Mouse (Mus musculus) forebrain, embryonic 12.5 days (tissue): ENCODE data around the gene Slc13a1. TPM values are rescaled to one million over a fixed set of nuclear protein-coding genes. Genes with fewer than 3 reads are reported as not detected.

Experiments
- ATAC-seq: fragments of 200-750 bp; cut with Nextera tagmentation; 2 replicates; pipeline ENCODE4 v1.8.0; 2017; ENCODE audit warnings: moderate TSS enrichment; ENCODE audit not compliant: low FRiP score
- H3K27ac ChIP-seq: fragments of 300-500 bp; sonication (generic); 2 replicates; pipeline ENCODE4 v1.5.1; 2016; ENCODE audit warnings: mild to moderate bottlenecking
- H3K27me3 ChIP-seq: fragments of 300-500 bp; sonication (generic); 2 replicates; pipeline ENCODE4 v1.6.1; 2016; ENCODE audit warnings: mild to moderate bottlenecking
- H3K36me3 ChIP-seq: fragments of 300-500 bp; sonication (generic); replicated peaks from 2 replicates; pipeline ENCODE4 v1.6.1; 2016; ENCODE audit warnings: mild to moderate bottlenecking
- H3K4me1 ChIP-seq: fragments of 300-500 bp; sonication (generic); 2 replicates; pipeline ENCODE4 v1.6.1; 2016
- H3K4me2 ChIP-seq: fragments of 300-500 bp; sonication (generic); 2 replicates; pipeline ENCODE4 v1.6.1; 2016; ENCODE audit warnings: mild to moderate bottlenecking, moderate library complexity
- H3K4me3 ChIP-seq: fragments of 300-500 bp; sonication (generic); replicated peaks from 2 replicates; pipeline ENCODE4 v1.5.1; 2016; ENCODE audit warnings: mild to moderate bottlenecking
- H3K9ac ChIP-seq: fragments of 300-500 bp; sonication (generic); 2 replicates; pipeline ENCODE4 v1.6.1; 2016; ENCODE audit warnings: mild to moderate bottlenecking
- H3K9me3 ChIP-seq: fragments of 300-500 bp; sonication (generic); 2 replicates; pipeline ENCODE4 v1.6.1; 2016
- WGBS: fragments of 180-500 bp; shearing (Covaris S2); methylation state at CpG from one replicate; pipeline ENCODE4 v1.1.7; 2016; 5-methylcytosine and 5-hydroxymethylcytosine counted together
- polyA plus RNA-seq: library from polyadenylated mRNA; unstranded; fragments of >200 nt; fragmentation: Nextera tagmentation; extraction: Ambion mirVana; gene quantifications from 2 replicates; pipeline ENCODE4 v1.2.1, GENCODE M21; 2016

The Slc13a1 gene
- polyA plus RNA-seq, 1 experiment from 2014 or later, result 0.11 TPM

DNA sequence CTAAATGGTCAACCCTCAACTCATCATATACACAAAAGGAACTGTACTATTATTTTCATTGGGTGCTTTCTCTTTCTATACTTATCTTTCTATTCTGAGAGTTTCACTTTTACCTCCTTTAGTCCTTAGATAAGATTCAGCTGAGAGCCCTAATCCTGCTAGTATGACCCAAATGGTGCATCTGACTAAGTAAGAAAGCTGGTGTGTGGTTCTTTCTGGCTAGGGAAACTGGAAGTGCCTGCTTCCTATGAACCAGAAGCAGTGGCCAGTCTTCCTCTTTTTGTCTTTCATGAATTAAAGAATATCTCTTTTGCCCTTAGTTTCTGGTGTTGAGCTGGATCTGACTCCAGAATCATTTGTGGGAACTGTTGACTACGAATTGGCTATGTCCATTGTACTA, 8.1 kb downstream of the Slc13a1 start:
- WGBS, result 87% methylated on average over 1 of the region's 1 CpGs
- H3K27me3 ChIP-seq, result no peaks in the 10 kb centered on the region
- no peak overlapping the region for H3K4me3 ChIP-seq
- H3K9me3 ChIP-seq, result no peaks in the 10 kb centered on the region
- ATAC-seq, result no peak
- no peaks in the 10 kb centered on the region for H3K36me3 ChIP-seq
- H3K9ac ChIP-seq, result no peak overlapping the region
- H3K4me1 ChIP-seq, result no peaks in the 10 kb centered on the region
- no peak overlapping the region for H3K4me2 ChIP-seq
- H3K27ac ChIP-seq, result no peak overlapping the region

DNA sequence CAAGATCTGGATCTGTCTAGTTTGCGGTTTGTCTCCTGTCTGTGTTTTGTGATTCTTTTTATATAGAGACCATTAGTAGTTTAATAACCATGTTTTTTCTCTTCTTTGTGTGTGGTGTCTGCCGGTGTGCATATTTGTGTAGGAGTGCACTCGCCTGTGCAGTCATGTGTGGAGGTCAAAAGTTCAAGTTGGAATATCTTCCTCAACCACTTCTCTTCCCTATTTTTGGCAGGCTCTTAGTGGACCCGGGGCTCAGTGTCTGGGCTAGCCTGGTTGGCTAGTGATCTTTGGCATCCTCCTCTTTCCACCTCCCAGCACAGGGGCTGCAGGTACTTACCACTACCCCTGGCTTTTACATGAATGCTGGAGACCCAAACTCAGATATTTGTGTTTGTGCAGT, 13.0 kb downstream of the Slc13a1 start:
- H3K4me2 ChIP-seq, result no peak overlapping the region
- H3K27ac ChIP-seq, result no peak overlapping the region
- no peaks in the 10 kb centered on the region for H3K36me3 ChIP-seq
- H3K9ac ChIP-seq, result no peak overlapping the region
- H3K4me1 ChIP-seq, result no peaks in the 10 kb centered on the region
- H3K9me3 ChIP-seq, result no peaks in the 10 kb centered on the region
- ATAC-seq, result no peak
- H3K27me3 ChIP-seq, result no peaks in the 10 kb centered on the region
- H3K4me3 ChIP-seq, result no peak overlapping the region
- 79% methylated on average over 4 of the region's 4 CpGs for WGBS

DNA sequence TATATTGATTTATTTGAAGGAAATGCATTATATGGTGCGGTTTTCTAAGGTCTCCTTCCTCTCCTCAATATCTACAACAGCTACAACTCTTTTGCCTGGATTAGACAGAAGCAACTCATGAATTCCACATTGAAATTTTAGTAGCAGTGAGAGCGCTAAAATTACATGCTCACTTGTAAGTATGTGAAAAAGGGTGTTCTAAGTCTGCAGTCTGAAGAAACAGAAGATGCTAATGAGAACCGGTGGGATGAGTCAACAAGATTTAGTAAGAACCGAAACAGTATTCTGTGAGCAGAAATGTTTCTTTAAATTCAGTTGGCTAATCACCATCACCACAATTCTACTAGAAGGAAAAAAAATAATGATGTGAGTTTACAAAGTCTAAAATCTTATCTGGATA, 34.9 kb downstream of the Slc13a1 start:
- H3K9ac ChIP-seq, result no peak overlapping the region
- no peak overlapping the region for H3K27ac ChIP-seq
- no peak for ATAC-seq
- no peaks in the 10 kb centered on the region for H3K4me1 ChIP-seq
- no peak overlapping the region for H3K4me2 ChIP-seq
- no peak overlapping the region for H3K4me3 ChIP-seq
- no peaks in the 10 kb centered on the region for H3K36me3 ChIP-seq
- no peaks in the 10 kb centered on the region for H3K27me3 ChIP-seq
- no peaks in the 10 kb centered on the region for H3K9me3 ChIP-seq
- WGBS, result 92% methylated on average over 4 of the region's 4 CpGs

DNA sequence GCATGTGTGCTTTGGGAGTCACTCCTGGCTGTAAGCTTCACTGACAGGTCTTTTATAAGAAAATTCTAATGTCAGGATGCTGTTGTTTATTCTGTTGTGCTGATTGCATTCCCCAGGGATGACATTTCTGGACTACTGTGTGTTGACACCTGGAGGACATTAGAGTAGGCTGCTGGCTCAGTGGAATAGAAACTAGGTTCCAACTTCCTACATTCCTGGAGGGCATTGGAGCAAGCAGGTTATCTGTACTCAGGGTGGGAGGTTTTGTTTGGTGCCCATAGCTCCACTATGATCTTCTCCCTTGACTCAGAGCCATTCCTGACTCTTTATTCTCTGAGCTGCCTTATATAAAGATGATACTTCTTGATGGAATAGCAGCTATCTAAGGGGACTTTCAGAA, 45.3 kb downstream of the Slc13a1 start:
- ATAC-seq, result no peak
- no peak overlapping the region for H3K4me2 ChIP-seq
- H3K4me3 ChIP-seq, result no peak overlapping the region
- no peaks in the 10 kb centered on the region for H3K36me3 ChIP-seq
- H3K9ac ChIP-seq, result no peak overlapping the region
- H3K4me1 ChIP-seq, result no peaks in the 10 kb centered on the region
- no peaks in the 10 kb centered on the region for H3K9me3 ChIP-seq
- H3K27ac ChIP-seq, result no peak overlapping the region
- H3K27me3 ChIP-seq, result no peaks in the 10 kb centered on the region

DNA sequence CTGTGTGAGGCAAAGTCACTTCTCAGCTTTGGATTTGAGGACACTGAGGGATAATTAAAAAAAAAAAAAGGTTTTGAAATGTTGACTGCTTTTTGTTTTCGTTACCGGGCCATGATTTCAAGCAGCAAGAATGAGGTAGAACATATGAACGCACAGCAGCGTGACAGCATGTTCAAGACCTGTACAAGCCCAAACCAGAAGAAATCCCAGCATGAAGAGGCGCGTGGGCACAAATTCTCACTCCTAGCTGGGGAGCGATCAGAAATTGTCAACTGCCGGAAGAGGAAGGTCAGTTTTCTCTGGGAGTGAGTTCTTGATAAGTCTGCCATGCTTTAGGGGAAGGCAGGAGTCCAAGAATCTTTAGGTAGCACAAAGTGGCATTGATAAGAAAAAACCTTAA, 56.3 kb downstream of the Slc13a1 start:
- Histone ChIP-seq H3K36me3 (no peaks in the 10 kb centered on the region), H3K4me2 (no peak overlapping the region), H3K4me1 (no peaks in the 10 kb centered on the region), H3K4me3 (no peak overlapping the region), H3K27ac (no peak overlapping the region), H3K9me3 (no peaks in the 10 kb centered on the region), H3K27me3 (no peaks in the 10 kb centered on the region), H3K9ac (no peak overlapping the region)
- ATAC-seq, result no peak
- WGBS, result 89% methylated on average over 8 of the region's 8 CpGs

DNA sequence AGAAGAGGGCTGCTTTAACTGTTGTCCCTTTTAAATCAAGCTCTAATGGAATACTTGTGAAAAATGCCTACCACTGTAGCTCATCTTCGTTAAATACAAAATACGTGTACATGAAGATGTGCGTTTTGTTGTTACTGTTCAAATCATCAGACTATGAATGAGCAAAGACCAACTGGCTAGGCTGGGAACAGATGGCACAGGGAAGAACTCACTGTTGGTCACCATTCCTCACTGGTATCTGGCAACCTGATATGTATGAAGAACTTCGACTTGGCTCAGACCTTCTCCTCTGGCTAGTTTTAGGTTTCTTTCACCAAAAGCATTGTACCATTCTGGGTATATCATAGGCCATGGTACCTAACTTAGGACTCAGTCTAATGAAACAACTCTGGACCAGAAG, 59.4 kb downstream of the Slc13a1 start:
- Histone ChIP-seq H3K27ac (no peak overlapping the region), H3K9me3 (no peaks in the 10 kb centered on the region), H3K4me2 (no peak overlapping the region), H3K4me3 (no peak overlapping the region), H3K27me3 (no peaks in the 10 kb centered on the region), H3K4me1 (peaks cover 6% of the 10 kb centered on the region), H3K36me3 (no peaks in the 10 kb centered on the region), H3K9ac (no peak overlapping the region)
- no peak for ATAC-seq
- 92% methylated on average over 4 of the region's 4 CpGs for WGBS

DNA sequence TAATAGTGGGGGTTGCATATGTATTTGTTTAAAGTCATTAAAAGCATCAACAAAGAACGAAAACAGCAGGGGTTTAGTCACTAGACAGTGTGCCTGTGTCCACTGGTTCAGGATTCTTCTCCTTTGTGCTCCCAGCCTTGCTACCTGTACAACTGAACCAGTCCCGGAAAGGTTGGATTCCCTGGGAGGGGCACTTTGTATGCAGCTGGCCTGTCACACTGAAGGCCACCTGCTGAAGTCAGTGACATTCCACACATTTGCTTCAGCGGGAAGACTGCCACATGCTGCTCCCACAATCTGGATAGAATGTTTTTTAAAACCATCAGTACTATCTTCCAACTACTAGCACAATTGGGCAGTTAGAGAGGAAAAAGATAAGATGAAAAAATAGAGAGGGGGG, 61.7 kb downstream of the Slc13a1 start:
- Histone ChIP-seq H3K27me3 (no peaks in the 10 kb centered on the region), H3K27ac (no peak overlapping the region), H3K4me3 (no peak overlapping the region), H3K4me2 (no peak overlapping the region), H3K9ac (no peak overlapping the region), H3K4me1 (peaks cover 6% of the 10 kb centered on the region), H3K36me3 (no peaks in the 10 kb centered on the region), H3K9me3 (no peaks in the 10 kb centered on the region)
- WGBS, result 24% methylated on average over 3 of the region's 3 CpGs
- peak; percentile 64; the same call in 1 of the 2 replicates for ATAC-seq

DNA sequence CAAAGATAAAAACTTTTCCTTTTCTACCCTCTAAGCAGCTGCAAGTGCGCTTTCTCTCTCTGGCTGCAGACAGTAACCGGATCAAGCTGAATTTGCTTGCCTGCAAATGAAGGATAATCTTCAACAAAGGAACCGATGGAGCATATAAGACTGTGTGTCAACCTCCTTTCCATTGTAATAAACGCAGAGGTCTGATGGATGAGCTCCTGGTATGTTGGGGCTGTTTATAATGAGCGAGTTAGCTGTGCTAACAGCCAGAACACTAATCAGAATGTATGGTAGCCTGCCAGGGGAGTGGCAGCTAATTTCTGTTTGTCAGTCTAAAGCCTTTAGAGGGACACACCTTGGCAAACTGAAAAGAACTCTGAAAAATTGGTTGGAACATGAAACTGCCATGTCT, 62.2 kb downstream of the Slc13a1 start:
- no peak overlapping the region for H3K4me2 ChIP-seq
- no peaks in the 10 kb centered on the region for H3K9me3 ChIP-seq
- no peak overlapping the region for H3K9ac ChIP-seq
- peak; percentile 84; the same call in 1 of the 2 replicates for ATAC-seq
- no peaks in the 10 kb centered on the region for H3K36me3 ChIP-seq
- WGBS, result 16% methylated on average over 5 of the region's 5 CpGs
- H3K4me1 ChIP-seq, result peaks cover 6% of the 10 kb centered on the region
- no peak overlapping the region for H3K4me3 ChIP-seq
- H3K27ac ChIP-seq, result no peak overlapping the region
- H3K27me3 ChIP-seq, result no peaks in the 10 kb centered on the region

DNA sequence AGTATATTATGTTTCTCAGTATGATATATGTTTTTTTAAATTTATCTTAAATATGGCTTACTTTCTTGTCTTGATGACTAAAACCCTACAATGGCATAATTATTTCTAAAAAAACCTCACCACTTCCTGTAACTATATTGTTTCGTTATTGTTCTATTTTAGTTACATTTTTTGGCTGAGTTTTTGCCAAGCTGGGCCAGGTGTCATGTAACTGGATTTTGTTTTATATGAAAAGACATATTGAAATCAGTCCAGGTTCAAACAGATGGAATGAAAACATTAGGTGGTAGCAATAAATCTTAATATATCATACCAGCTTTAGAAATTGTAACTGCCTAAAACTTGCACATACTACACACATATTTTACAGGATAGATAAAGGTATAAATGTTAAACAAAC, 66.6 kb downstream of the Slc13a1 start:
- Histone ChIP-seq H3K27ac (no peak overlapping the region), H3K36me3 (no peaks in the 10 kb centered on the region), H3K4me1 (peaks cover 6% of the 10 kb centered on the region), H3K9ac (no peak overlapping the region), H3K27me3 (no peaks in the 10 kb centered on the region), H3K4me3 (no peak overlapping the region), H3K9me3 (no peaks in the 10 kb centered on the region), H3K4me2 (no peak overlapping the region)
- WGBS, result 94% methylated on average over 1 of the region's 1 CpGs
- no peak for ATAC-seq

DNA sequence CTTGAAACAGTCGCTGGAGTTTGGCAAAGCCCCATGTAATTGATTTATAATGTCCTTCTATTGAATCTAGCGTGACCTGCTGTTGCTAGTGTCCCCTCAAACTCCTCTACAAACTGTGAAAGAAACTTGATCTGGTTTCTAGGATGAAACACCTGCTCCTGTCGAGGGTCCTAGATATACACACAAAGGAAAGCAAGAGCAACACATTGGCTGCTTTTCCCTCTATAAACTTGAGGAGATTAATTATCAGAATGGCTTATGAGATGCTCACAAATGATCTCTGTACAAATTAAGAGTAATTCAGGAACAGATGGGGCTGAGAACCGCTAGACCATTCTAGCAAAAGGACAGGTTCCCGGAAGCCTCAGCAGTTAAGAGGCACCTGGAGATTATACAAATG, 67.2 kb downstream of the Slc13a1 start:
- Histone ChIP-seq H3K9me3 (no peaks in the 10 kb centered on the region), H3K27ac (no peak overlapping the region), H3K4me3 (no peak overlapping the region), H3K9ac (no peak overlapping the region), H3K36me3 (no peaks in the 10 kb centered on the region), H3K4me1 (peaks cover 2% of the 10 kb centered on the region), H3K27me3 (no peaks in the 10 kb centered on the region), H3K4me2 (no peak overlapping the region)
- WGBS, result 52% methylated on average over 5 of the region's 5 CpGs
- no peak for ATAC-seq

DNA sequence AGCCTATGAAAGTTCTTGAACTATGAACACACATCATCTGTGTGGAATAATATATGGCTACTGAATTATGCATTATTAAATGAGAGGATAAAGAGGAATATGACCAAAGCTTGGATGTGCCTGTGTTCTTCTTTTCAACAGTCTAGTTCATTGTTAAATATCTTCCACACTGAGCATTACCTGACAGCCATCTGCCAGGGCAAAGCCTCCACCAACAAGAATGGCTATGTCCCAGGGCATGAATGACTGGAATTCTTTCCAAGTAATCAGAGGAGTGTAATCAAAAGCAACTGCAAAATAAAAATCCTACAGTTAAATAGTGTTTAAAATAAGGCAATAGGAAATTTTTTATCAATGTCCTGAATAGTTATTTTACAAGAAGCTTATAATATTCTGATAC, 70.5 kb downstream of the Slc13a1 start:
- no peak overlapping the region for H3K9ac ChIP-seq
- H3K4me3 ChIP-seq, result no peak overlapping the region
- H3K27me3 ChIP-seq, result no peaks in the 10 kb centered on the region
- no peaks in the 10 kb centered on the region for H3K4me1 ChIP-seq
- no peak overlapping the region for H3K4me2 ChIP-seq
- H3K27ac ChIP-seq, result no peak overlapping the region
- no peaks in the 10 kb centered on the region for H3K36me3 ChIP-seq
- ATAC-seq, result no peak
- H3K9me3 ChIP-seq, result no peaks in the 10 kb centered on the region

DNA sequence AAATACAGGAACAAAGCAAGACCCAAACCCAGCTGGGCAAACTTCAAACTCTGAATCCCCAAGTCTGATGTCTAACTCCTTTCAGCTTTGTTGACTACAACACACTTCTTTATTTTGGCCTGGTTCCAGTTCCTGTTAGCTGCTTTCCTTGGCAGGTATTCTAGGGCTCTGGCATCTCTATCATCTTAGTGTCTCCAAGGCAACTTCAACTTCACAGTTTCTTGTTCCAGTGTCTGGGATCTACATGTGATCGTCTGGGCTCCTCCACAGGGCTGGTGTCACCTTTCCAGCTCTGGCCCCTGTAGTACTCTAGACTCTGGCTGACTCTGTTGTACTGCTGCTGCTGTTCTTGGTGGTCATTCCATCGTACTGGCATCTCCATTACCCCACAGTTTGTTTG, 91.8 kb downstream of the Slc13a1 start:
- Histone ChIP-seq H3K4me2 (no peak overlapping the region), H3K4me3 (no peak overlapping the region), H3K36me3 (no peaks in the 10 kb centered on the region), H3K9me3 (no peaks in the 10 kb centered on the region), H3K27ac (no peak overlapping the region), H3K4me1 (no peaks in the 10 kb centered on the region), H3K27me3 (no peaks in the 10 kb centered on the region), H3K9ac (no peak overlapping the region)
- 80% methylated on average over 2 of the region's 2 CpGs for WGBS
- ATAC-seq, result no peak

DNA sequence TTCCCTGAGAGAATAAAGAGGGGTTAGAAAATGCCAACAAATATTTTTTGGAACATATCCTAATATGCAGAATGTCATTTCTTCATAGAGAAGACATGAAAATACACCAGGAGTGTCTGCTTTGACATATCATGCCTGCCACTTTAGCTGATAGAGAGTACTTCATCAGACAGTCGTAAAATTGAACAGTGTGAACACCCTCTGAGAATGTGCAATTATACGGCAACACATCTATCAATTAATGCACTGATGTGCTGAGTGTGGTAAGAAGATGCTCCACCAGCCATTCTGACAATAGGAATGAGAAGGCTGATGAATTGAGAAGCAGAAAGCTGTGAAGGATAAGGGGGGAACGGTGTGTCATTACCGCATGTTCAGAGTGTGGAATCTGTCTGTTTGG, 95.1 kb downstream of the Slc13a1 start:
- Histone ChIP-seq H3K4me2 (no peak overlapping the region), H3K27me3 (no peaks in the 10 kb centered on the region), H3K27ac (no peak overlapping the region), H3K4me1 (no peaks in the 10 kb centered on the region), H3K36me3 (no peaks in the 10 kb centered on the region), H3K4me3 (no peak overlapping the region), H3K9ac (no peak overlapping the region), H3K9me3 (no peaks in the 10 kb centered on the region)
- ATAC-seq, result no peak
- 87% methylated on average over 4 of the region's 4 CpGs for WGBS

DNA sequence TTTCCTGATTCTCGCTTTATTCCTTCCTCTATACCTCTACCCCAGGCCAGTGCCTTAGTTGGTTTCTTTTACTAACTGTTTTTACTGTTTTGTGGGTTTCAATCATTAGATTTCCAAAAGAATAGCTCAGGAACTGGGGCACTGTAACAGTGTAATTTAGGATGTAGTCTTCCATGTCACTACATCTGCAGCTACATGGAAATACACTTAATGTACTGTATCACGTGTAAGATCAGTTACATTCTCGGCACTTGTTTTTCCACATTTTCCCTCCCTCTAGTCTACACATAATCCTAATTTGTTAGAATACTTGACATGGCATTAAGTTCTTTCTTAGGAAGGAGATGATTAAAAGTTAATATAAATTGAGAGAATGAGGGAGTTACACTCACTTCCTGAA, 108.1 kb downstream of the Slc13a1 start:
- H3K36me3 ChIP-seq, result no peaks in the 10 kb centered on the region
- no peak overlapping the region for H3K4me2 ChIP-seq
- 93% methylated on average over 3 of the region's 3 CpGs for WGBS
- no peaks in the 10 kb centered on the region for H3K4me1 ChIP-seq
- ATAC-seq, result no peak
- H3K27ac ChIP-seq, result no peak overlapping the region
- H3K27me3 ChIP-seq, result no peaks in the 10 kb centered on the region
- H3K9me3 ChIP-seq, result no peaks in the 10 kb centered on the region
- no peak overlapping the region for H3K9ac ChIP-seq
- no peak overlapping the region for H3K4me3 ChIP-seq
